Mouse (Mus musculus): ENCODE measurements around the gene Foxj3. TPM values are rescaled to one million over a fixed set of nuclear protein-coding genes. Genes with fewer than 3 reads are reported as not detected.

Gene Foxj3
- total RNA-seq, 2 experiments from 2014 or later: 69.6 to 72.2 TPM

GRCm38 (mm10) chr4:119642666-119643065, 105.9 kb downstream of the Foxj3 start:
- intact Hi-C loops (cut with DNase I): no loop called here
- H3K4me3 ChIP-seq: no peak overlapping the region
- TF ChIP-seq CTCF (IDR thresholded peaks at IDR 0.05): no peak
- H3K27ac ChIP-seq: no peak overlapping the region
- DNase-seq (ENCODE audit: extremely low spot score in 1 of 2, low spot score in 2 of 2): no peak

GRCm38 (mm10) chr4:119657011-119657410, 120.2 kb downstream of the Foxj3 start:
- TF ChIP-seq CTCF (IDR thresholded peaks at IDR 0.05): no peak
- intact Hi-C loops (cut with DNase I): no loop called here
- H3K27ac ChIP-seq: no peak overlapping the region
- no peak for DNase-seq (ENCODE audit: extremely low spot score in 1 of 2, low spot score in 2 of 2)
- no peak overlapping the region for H3K4me3 ChIP-seq

GRCm38 (mm10) chr4:119658246-119658645, 121.4 kb downstream of the Foxj3 start:
- Histone ChIP-seq H3K27ac (no peak overlapping the region), H3K4me3 (no peak overlapping the region)
- no peak for DNase-seq (ENCODE audit: extremely low spot score in 1 of 2, low spot score in 2 of 2)
- intact Hi-C loops (cut with DNase I): no loop called here
- TF ChIP-seq CTCF (IDR thresholded peaks at IDR 0.05): no peak

GRCm38 (mm10) chr4:119658731-119659130, 121.9 kb downstream of the Foxj3 start, which contains the start of gene Guca2b:
Gene Guca2b (minus strand): TSS chr4:119658954.
- H3K27ac ChIP-seq: no peak within 1 kb of the TSS
- TF ChIP-seq CTCF (IDR thresholded peaks at IDR 0.05): no peak
- H3K4me3 ChIP-seq: no peak within 1 kb of the TSS
- no peak for DNase-seq (ENCODE audit: extremely low spot score in 1 of 2, low spot score in 2 of 2)
- intact Hi-C loops (cut with DNase I): no loop called here

GRCm38 (mm10) chr4:119660007-119660406, 123.2 kb downstream of the Foxj3 start:
- Histone ChIP-seq H3K27ac (no peak overlapping the region), H3K4me3 (no peak overlapping the region)
- TF ChIP-seq CTCF (IDR thresholded peaks at IDR 0.05): no peak
- no peak for DNase-seq (ENCODE audit: extremely low spot score in 1 of 2, low spot score in 2 of 2)
- intact Hi-C loops (cut with DNase I): loop anchor here (5.0 kb wide), 2 partner anchors 147 to 413 kb away; no protein-coding TSS in a partner anchor

- H3K27ac ChIP-seq: no peak overlapping the region
- no peak for TF ChIP-seq CTCF (IDR thresholded peaks at IDR 0.05)
- no peak for DNase-seq (ENCODE audit: extremely low spot score in 1 of 2, low spot score in 2 of 2)
- no peak overlapping the region for H3K4me3 ChIP-seq
- intact Hi-C loops (cut with DNase I): loop anchor here (5.0 kb wide), 2 partner anchors 145 to 415 kb away; no protein-coding TSS in a partner anchor
These were observed 125.3 kb downstream of the Foxj3 start for GRCm38 (mm10) chr4:119662151-119662550.

- H3K4me3 ChIP-seq: no peak overlapping the region
- intact Hi-C loops (cut with DNase I): loop anchor here (5.0 kb wide), 2 partner anchors 144 to 416 kb away; no protein-coding TSS in a partner anchor
- TF ChIP-seq CTCF (IDR thresholded peaks at IDR 0.05): no peak
- peak; percentile 23 to 30 for DNase-seq (ENCODE audit: extremely low spot score in 1 of 2, low spot score in 2 of 2)
- no peak overlapping the region for H3K27ac ChIP-seq
These were observed 126.2 kb downstream of the Foxj3 start for GRCm38 (mm10) chr4:119662976-119663375.

GRCm38 (mm10) chr4:119663409-119664095, 126.7 kb downstream of the Foxj3 start:
- no peak for TF ChIP-seq CTCF (IDR thresholded peaks at IDR 0.05)
- intact Hi-C loops (cut with DNase I): loop anchor here (5.0 kb wide), 2 partner anchors 144 to 416 kb away; no protein-coding TSS in a partner anchor
- no peak overlapping the region for H3K4me3 ChIP-seq
- no peak for DNase-seq (ENCODE audit: extremely low spot score in 1 of 2, low spot score in 2 of 2)
- no peak overlapping the region for H3K27ac ChIP-seq

- no peak overlapping the region for H3K27ac ChIP-seq
- H3K4me3 ChIP-seq: no peak overlapping the region
- no peak for DNase-seq (ENCODE audit: extremely low spot score in 1 of 2, low spot score in 2 of 2)
- intact Hi-C loops (cut with DNase I): no loop called here
- TF ChIP-seq CTCF (IDR thresholded peaks at IDR 0.05): no peak
These were observed 128.4 kb downstream of the Foxj3 start for GRCm38 (mm10) chr4:119665166-119665565.

- no peak overlapping the region for H3K4me3 ChIP-seq
- intact Hi-C loops (cut with DNase I): loop anchor here (2.0 kb wide), 1 partner anchor 35 kb away; no protein-coding TSS in a partner anchor
- TF ChIP-seq CTCF (IDR thresholded peaks at IDR 0.05): no peak
- no peak overlapping the region for H3K27ac ChIP-seq
- no peak for DNase-seq (ENCODE audit: extremely low spot score in 1 of 2, low spot score in 2 of 2)
These were observed 129.3 kb downstream of the Foxj3 start for GRCm38 (mm10) chr4:119666116-119666515.

- Histone ChIP-seq H3K4me3 (no peak overlapping the region), H3K27ac (no peak overlapping the region)
- DNase-seq (ENCODE audit: extremely low spot score in 1 of 2, low spot score in 2 of 2): peak in 1 of 2 experiments; percentile 49
- intact Hi-C loops (cut with DNase I): loop anchor here (2.0 kb wide), 1 partner anchor 37 kb away; no protein-coding TSS in a partner anchor
- peak; percentile 66 for TF ChIP-seq CTCF (IDR thresholded peaks at IDR 0.05)
These were observed 130.7 kb downstream of the Foxj3 start for GRCm38 (mm10) chr4:119667454-119667853.

- intact Hi-C loops (cut with DNase I): no loop called here
- Histone ChIP-seq H3K27ac (no peak overlapping the region), H3K4me3 (no peak overlapping the region)
- no peak for TF ChIP-seq CTCF (IDR thresholded peaks at IDR 0.05)
- DNase-seq (ENCODE audit: extremely low spot score in 1 of 2, low spot score in 2 of 2): no peak
These were observed 131.4 kb downstream of the Foxj3 start for GRCm38 (mm10) chr4:119668185-119668584.

- H3K27ac ChIP-seq: no peak overlapping the region
- no peak for DNase-seq (ENCODE audit: extremely low spot score in 1 of 2, low spot score in 2 of 2)
- H3K4me3 ChIP-seq: no peak overlapping the region
- intact Hi-C loops (cut with DNase I): no loop called here
- no peak for TF ChIP-seq CTCF (IDR thresholded peaks at IDR 0.05)
These were observed 131.8 kb downstream of the Foxj3 start for GRCm38 (mm10) chr4:119668596-119668995.
